Mouse (Mus musculus) megakaryocyte progenitor cell, adult 5-6 weeks (primary cell): ENCODE measurements around the gene 1700013G24Rik. TPM values are rescaled to one million over a fixed set of nuclear protein-coding genes. Genes with fewer than 3 reads are reported as not detected.

Experiments
- ATAC-seq: replicated peaks from 2 replicates; pipeline ENCODE4 v1.8.0; 2016; ENCODE audit warnings: mild to moderate bottlenecking, moderate TSS enrichment, inconsistent platforms; ENCODE audit not compliant: poor library complexity
- total RNA-seq, 2 experiments: library from RNA; stranded (forward) in 1 of 2; stranded (reverse) in 1 of 2; fragments of 157-497, 149-512 nt in 1 of 2; fragments of 200-1000 nt in 1 of 2; gene quantifications; 2 replicates each; pipeline versions ENCODE4 v1.2.3 to v1.2.4; 2015 to 2017

1700013G24Rik gene
- total RNA-seq, 2 experiments from 2014 or later = not detected

DNA sequence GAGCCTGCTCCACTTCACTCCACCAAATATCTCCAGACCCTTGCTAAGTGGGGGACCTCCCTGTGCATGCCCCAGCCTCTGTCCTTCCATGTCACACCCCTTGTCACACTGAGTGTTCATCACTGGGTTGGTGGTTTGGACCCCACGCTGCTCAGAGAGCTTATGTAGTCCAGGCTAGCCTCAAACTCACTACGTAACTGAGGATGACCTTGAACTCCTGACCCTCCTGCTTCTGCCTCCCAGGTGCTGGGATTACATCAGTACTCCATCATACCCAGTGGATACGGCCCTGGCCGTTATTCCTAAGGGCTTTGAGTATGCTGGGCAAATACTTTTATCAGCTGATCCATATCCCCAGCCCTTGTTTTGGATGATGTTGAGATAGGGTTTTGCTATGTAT lies 40.1 kb downstream of the 1700013G24Rik start:
- no peak for ATAC-seq

DNA sequence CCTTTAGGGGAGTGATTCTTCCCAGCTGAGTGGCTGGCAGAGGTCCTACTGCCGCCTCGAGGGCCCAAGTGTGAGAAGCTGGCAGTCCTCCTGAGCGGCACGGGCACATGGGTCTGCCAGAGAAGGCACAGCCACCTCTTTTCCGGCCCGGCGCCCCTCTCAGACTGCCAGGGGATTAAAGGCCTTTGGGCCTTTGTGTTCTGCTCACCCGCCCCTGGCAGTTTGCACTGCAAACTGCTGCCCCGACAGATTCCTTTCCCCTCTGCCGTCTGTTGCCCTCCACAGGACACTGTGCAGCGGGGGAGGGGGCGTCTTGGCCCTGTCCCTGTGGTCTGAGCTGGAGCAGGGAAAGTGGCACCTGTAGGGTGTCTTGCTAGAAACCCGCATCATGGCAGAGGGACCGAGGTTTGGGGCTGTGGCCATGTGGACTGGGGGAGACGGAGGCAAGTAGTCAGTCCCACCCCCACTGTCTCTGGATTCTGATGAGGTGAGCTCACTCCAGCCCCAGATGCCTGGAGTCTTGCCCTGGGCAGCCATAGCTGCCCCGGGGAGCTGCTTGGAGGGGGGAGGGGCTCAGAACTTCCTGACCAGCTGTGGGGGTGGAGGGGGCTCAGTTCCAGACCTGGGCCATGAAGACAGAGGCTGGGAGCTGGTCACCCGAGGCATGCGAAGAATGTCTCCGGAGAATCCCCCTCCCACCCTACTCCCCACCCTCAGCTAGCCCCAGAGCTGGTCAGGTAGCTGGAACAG lies 41.8 kb downstream of the 1700013G24Rik start:
- no peak for ATAC-seq

DNA sequence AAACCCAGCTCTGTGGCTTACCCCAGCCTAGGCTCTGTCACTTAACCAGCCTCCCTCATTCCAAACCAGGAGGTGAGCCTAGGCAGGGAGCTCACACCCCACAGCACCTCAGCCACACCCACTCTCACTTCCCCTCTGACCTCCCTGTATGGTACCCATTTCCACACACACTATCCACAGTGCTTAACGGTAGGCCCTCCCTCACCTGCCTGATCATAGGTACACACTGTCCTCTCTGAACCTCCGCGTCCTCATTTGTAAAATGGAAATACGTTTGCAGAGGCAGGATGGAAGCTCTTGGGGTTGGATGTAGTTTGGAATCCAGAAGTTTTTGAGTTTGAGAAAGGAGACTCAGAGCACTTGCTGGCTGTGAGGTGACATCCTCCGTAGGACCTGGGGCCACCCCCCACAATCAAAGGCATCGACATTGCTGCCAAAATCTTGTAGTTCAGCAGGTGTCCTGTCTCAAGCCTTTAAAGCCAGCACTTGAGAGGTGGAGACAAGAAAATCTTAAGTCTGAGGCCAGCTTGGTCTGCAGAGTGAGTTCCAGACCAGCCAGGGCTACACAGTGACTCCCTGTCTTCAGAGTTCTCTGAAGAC lies 42.5 kb downstream of the 1700013G24Rik start:
- ATAC-seq = no peak

DNA sequence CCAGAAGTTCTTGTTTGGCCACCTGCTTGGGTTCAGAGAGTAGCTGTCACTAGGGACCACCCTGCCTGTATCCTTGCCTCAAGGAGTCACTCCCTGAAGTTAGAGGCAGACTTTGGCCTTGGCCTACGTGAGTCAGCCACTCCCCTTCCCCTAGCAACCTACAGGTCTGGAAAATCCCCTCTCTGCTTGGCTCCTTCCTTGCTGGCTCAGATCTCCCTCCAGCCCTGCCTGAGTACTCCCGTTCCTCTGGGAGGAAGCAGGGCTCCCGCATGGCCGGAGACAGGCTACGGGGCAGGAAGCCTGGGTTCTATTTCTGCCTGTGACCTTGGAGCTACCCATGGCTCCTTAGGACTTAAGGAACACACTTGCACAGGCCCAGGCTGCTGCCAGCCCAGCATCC lies 44.3 kb downstream of the 1700013G24Rik start:
- ATAC-seq = no peak

DNA sequence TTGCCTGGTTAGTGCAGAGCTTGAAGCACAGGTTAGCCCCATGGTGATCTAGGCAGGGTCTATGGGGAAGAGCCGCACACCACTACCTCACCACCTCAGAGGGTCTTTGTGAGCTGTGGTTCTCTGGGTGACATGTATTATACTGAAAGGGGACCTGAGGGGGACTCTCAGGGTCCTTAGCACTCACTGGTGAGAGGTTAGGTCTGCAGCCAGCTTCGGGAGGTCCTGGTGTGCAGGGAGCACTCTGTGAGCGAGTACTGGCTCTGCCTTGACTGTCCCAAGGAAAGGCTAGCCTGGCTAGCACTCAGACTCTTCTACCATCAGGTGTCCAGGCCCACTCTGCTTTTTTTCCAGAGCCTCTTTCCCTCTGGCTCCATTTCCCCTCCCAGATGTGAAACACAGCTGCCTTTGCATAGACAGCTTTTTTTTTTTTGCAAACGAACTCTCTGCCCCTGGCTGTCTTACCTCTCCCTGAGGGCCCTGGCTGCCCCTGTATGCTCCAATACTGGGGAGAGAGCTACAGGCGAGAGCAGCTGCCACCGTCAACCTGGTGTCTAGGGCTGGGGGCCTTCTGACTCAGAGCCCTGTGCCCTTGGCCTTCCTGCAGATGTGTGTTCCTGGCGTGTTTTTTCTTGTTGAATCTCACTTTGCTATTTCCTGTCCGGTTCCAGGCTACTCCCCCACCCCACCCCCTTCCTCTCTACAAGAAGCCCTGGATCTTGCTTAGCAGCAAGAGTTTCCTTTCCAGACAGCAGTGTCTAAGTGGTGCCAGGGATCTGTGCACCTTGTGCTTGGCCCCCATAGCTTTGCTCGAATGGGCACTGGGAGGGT lies 45.0 kb downstream of the 1700013G24Rik start:
- no peak for ATAC-seq

DNA sequence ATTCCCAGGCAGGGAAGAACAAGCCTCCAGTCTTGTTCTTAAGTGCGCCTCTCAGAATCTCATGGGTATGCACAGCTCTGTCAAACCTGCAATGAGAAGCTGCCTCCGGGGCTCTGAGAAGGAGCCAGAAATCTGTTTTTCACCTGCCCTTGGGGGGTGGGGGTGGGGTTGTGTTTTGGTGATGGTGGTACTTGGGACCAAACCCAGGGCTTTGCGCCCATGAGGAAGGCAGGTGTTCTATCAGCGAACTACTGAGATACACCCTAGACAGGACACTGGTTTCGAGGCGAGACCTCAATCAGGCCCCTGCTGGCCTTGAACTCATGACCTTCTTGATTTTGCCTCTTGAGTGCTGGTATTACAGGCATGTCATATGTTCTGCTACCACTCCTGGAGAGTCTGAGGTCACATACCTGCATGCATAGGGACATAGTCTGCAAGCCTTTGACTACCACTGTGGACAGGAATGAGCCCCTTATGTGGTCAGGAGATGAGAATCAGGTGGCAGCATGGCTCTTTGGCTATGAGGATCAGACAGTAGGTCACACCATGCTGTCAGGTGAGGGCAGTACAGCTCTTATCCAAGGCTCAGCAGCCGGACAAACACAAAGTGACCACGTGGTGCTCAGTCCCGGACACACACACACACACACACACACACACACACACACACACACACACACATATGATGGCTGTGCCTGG lies 45.9 kb downstream of the 1700013G24Rik start:
- no peak for ATAC-seq

DNA sequence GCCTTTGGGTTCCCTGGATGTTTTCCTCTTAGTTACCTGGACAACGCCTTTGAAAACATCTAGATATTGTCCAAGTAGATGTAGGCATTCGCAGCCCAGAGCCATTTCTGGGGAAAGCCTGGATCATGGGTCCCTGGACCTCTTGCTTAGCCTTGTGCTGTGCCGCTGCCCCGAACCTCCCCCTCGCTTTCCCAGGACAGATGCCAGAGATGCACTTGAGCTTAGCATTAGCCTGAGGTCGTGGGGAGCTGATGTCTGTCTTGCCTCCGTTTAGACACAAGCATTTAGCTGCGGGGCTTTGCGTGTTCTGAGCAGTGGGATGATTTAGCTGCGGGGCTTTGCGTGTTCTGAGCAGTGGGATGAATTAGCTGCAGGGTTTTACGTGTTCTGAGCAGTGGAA lies 47.1 kb downstream of the 1700013G24Rik start:
- no peak for ATAC-seq

DNA sequence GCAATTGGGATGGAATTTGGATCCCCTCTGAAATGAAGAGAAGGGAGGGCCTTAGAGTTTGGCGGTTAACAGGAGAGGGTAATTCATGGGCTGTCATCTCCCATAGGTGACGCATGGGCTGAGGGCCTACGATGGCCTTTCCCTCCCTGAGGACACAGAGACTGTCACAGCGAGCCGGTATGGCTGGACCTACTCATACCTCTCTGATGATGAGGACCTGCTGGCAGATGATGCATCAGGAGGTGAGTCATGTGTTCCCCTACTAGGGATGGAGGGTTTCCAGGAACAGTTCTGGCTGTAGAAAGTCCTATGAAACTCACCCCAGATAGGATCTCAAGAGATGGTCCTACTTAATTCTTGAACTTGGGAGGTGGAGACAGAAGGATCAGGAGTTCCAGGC lies 47.9 kb downstream of the 1700013G24Rik start:
- ATAC-seq = no peak

DNA sequence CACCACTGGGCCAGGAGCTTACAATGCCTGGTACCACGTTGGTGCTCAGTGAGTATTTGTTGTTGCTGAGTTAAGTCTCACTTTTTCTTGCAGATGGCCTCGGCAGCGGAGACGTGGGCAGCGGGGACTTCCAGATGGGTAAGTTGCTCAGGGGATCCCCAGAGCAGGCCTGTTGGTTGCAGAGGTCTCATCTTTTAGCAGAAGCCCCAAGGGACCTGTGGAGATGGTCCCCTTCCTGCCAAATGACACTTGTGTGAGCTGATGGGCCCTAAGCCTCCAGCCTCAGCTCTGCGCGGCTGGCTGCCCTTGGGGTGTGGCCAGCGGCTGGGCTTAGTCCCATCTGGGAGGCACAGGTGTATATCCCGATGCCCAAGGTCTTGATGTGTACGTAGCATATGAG lies 49.1 kb downstream of the 1700013G24Rik start:
- no peak for ATAC-seq

DNA sequence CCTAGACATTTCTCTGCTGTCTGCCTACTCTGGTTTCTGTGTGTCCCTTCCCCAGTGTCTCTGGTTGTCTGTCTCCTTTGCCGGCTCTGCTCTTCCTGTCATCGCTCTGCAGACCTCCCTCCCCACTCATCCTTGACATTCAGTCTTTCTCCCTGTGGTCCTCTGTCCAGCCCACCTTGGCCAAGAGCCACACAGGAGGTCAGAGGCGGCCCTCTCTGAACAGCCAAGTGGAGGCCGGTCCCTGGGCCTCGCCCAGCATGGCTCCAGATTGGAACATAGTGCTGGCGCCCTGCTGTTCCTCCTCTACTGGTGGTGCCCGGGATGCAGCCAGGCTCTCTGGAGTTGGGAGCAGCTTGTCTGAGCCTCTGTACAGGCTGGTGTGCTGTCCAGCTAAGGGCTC lies 49.7 kb downstream of the 1700013G24Rik start:
- no peak for ATAC-seq

DNA sequence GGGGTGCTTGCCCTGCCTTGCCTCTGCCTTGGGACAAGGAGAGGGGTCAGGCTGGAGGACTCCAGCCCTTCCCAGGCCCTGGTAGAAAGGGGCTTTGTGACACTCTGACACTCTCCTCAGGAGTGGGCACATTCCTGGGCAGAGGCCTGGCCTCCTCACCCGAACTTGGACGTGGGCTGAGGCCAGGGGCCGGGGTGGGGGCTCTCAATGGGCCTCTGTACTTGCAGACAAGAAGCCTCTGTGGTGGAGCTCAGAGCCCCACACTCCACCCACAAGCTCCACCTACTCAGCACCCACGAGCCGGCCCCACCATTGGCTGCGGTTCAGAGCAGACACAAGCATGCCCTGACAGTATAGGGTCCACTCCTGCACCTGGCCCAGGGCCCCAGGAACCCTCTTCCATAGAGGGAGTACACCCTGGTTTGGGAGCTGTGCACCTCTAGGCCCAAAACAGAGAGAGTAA lies 50.5 kb downstream of the 1700013G24Rik start:
- no peak for ATAC-seq

Other genes starting within 250 kb of the 1700013G24Rik start
- not detected in 2 replicates for gene Wnt4, start 175.8 kb upstream of the 1700013G24Rik start, total RNA-seq (2015)
- not detected in 2 replicates for gene Wnt4, start 175.8 kb upstream of the 1700013G24Rik start, total RNA-seq (2017)
- 610 and 655 TPM in 2 replicates for gene Cdc42, start 95.6 kb upstream of the 1700013G24Rik start, total RNA-seq (2015)
- gene Cdc42, start 95.6 kb upstream of the 1700013G24Rik start, total RNA-seq (2017) = 471 and 517 TPM in 2 replicates
- gene Cela3a, start 43.5 kb upstream of the 1700013G24Rik start, total RNA-seq (2015) = not detected in 2 replicates
- gene Cela3a, start 43.5 kb upstream of the 1700013G24Rik start, total RNA-seq (2017) = not detected in 2 replicates
- gene Cela3b, start 22.7 kb upstream of the 1700013G24Rik start, total RNA-seq (2015) = not detected in 2 replicates
- not detected in 2 replicates for gene Cela3b, start 22.7 kb upstream of the 1700013G24Rik start, total RNA-seq (2017)
- 0.37 TPM in 1 of 2 replicates, not detected in the other for gene Hspg2, start 15.5 kb downstream of the 1700013G24Rik start, total RNA-seq (2015)
- not detected in 2 replicates for gene Hspg2, start 15.5 kb downstream of the 1700013G24Rik start, total RNA-seq (2017)
- not detected in 2 replicates for gene Ldlrad2, start 121.3 kb downstream of the 1700013G24Rik start, total RNA-seq (2015)
- gene Ldlrad2, start 121.3 kb downstream of the 1700013G24Rik start, total RNA-seq (2017) = not detected in 2 replicates
- gene Usp48, start 140.5 kb downstream of the 1700013G24Rik start, total RNA-seq (2015) = 91.5 and 96.8 TPM in 2 replicates
- 107 and 151 TPM in 2 replicates for gene Usp48, start 140.5 kb downstream of the 1700013G24Rik start, total RNA-seq (2017)
- gene Rap1gap, start 211.4 kb downstream of the 1700013G24Rik start, total RNA-seq (2015) = 1.5 and 1.7 TPM in 2 replicates
- gene Rap1gap, start 211.4 kb downstream of the 1700013G24Rik start, total RNA-seq (2017) = 0.83 and 0.98 TPM in 2 replicates